Mouse (Mus musculus) MEL (cell line): ENCODE measurements around the gene Zfp677. TPM values are rescaled to one million over a fixed set of nuclear protein-coding genes. Genes with fewer than 3 reads are reported as not detected.

Experiments used
- DNase-seq: peaks from one replicate; pipeline ENCODE4 v3.0.0; 2011; ENCODE audit warnings: low read depth, low spot score
- H3K27ac ChIP-seq: 2 replicates; pipeline ENCODE4 v1.5.1; 2012; ENCODE audit warnings: low read depth, mild to moderate bottlenecking, control low read depth, low read length, moderate library complexity; ENCODE audit not compliant: control insufficient read depth
- H3K27me3 ChIP-seq, 2 experiments: fragments of 150-350 bp in 1 of 2; sonication (generic) in 1 of 2; 2 replicates each; pipeline ENCODE4 v1.6.1; 2012; ENCODE audit warnings: low read length in 2 of 2, mild to moderate bottlenecking in 2 of 2, improper control_type of control experiment in 1 of 2, moderate library complexity in 1 of 2; ENCODE audit not compliant: insufficient read depth in 2 of 2, control insufficient read depth in 1 of 2
- H3K36me3 ChIP-seq, 2 experiments: 2 replicates each; pipeline ENCODE4 v1.6.1; 2012 to 2014; ENCODE audit warnings: low read length in 2 of 2, improper control_type of control experiment in 1 of 2, inconsistent platforms in 1 of 2, mild to moderate bottlenecking in 1 of 2; ENCODE audit not compliant: insufficient read depth in 2 of 2, control insufficient read depth in 1 of 2
- H3K4me1 ChIP-seq, 2 experiments: fragments of 150-350 bp in 1 of 2; sonication (generic) in 1 of 2; 2 replicates each; pipeline ENCODE4 v1.6.1; 2012; ENCODE audit warnings: low read length in 2 of 2, improper control_type of control experiment in 1 of 2, mild to moderate bottlenecking in 1 of 2; ENCODE audit not compliant: insufficient read depth in 2 of 2, control insufficient read depth in 1 of 2
- H3K4me3 ChIP-seq, 2 experiments: fragments of 150-350 bp in 1 of 2; sonication (generic) in 1 of 2; 2 replicates each; pipeline ENCODE4 v1.5.1; 2012; ENCODE audit warnings: low read depth in 2 of 2, low read length in 2 of 2, mild to moderate bottlenecking in 2 of 2, moderate library complexity in 2 of 2, control low read depth in 1 of 2, improper control_type of control experiment in 1 of 2; ENCODE audit not compliant: control insufficient read depth in 1 of 2, insufficient read depth in 1 of 2
- H3K79me2 ChIP-seq: 2 replicates; pipeline ENCODE4 v1.6.1; 2012; ENCODE audit warnings: mild to moderate bottlenecking, low read length, moderate library complexity; ENCODE audit not compliant: control insufficient read depth, poor library complexity, insufficient read depth
- H3K9ac ChIP-seq: 2 replicates; pipeline ENCODE4 v1.6.1; 2012; ENCODE audit warnings: low read depth, mild to moderate bottlenecking, control low read depth, low read length, moderate library complexity; ENCODE audit not compliant: control insufficient read depth, poor library complexity, severe bottlenecking
- H3K9me3 ChIP-seq: fragments of 150-350 bp; sonication (generic); replicated peaks from 2 replicates; pipeline ENCODE4 v1.6.1; 2012; ENCODE audit warnings: mild to moderate bottlenecking, low read length, improper control_type of control experiment, moderate library complexity; ENCODE audit not compliant: insufficient read depth
- BHLHE40 ChIP-seq: IDR thresholded peaks from 2 replicates; pipeline ENCODE4 v1.6.1; 2012; ENCODE audit warnings: low read depth, mild to moderate bottlenecking, inconsistent platforms, low read length, improper control_type of control experiment, borderline replicate concordance
- CHD1 ChIP-seq: IDR thresholded peaks from 2 replicates; pipeline ENCODE4 v1.6.1; 2012; ENCODE audit warnings: low read depth, mild to moderate bottlenecking, inconsistent platforms, low read length, improper control_type of control experiment
- CHD2 ChIP-seq: IDR thresholded peaks from 2 replicates; pipeline ENCODE4 v1.6.1; 2011; ENCODE audit warnings: low read length, improper control_type of control experiment
- CTCF ChIP-seq, 3 experiments: IDR thresholded peaks in 2 of 3; conservative IDR thresholded peaks in 1 of 3; 2 replicates each; pipeline ENCODE4 v1.5.1; 2011 to 2012; ENCODE audit warnings: low read length in 3 of 3, low read depth in 2 of 3, mild to moderate bottlenecking in 2 of 3, improper control_type of control experiment in 1 of 3, inconsistent platforms in 1 of 3, mixed read lengths in 1 of 3, moderate library complexity in 1 of 3; ENCODE audit not compliant: control insufficient read depth in 1 of 3, insufficient read depth in 1 of 3, poor library complexity in 1 of 3, severe bottlenecking in 1 of 3
- E2F4 ChIP-seq: IDR thresholded peaks from 2 replicates; pipeline ENCODE4 v1.6.1; 2011; ENCODE audit warnings: low read depth, low read length, improper control_type of control experiment, borderline replicate concordance
- ELF1 ChIP-seq: IDR thresholded peaks from 2 replicates; pipeline ENCODE4 v1.6.1; 2014; ENCODE audit warnings: low read depth, mild to moderate bottlenecking, inconsistent platforms, low read length, improper control_type of control experiment, moderate library complexity
- EP300 ChIP-seq, 2 experiments: IDR thresholded peaks; 2 replicates each; pipeline ENCODE4 v1.6.1; 2011; ENCODE audit warnings: improper control_type of control experiment in 2 of 2, low read length in 2 of 2, low read depth in 1 of 2, mild to moderate bottlenecking in 1 of 2
- ETS1 ChIP-seq: IDR thresholded peaks from 2 replicates; pipeline ENCODE4 v1.6.1; 2012; ENCODE audit warnings: low read depth, mild to moderate bottlenecking, inconsistent platforms, low read length, improper control_type of control experiment, moderate library complexity
- GABPA ChIP-seq: IDR thresholded peaks from 2 replicates; pipeline ENCODE4 v1.6.1; 2012; ENCODE audit warnings: low read depth, mild to moderate bottlenecking, inconsistent platforms, low read length, improper control_type of control experiment, moderate library complexity
- GATA1 ChIP-seq: IDR thresholded peaks from 2 replicates; pipeline ENCODE4 v1.6.1; 2011; ENCODE audit warnings: low read depth, low read length, improper control_type of control experiment
- HCFC1 ChIP-seq: IDR thresholded peaks from 2 replicates; pipeline ENCODE4 v1.6.1; 2012; ENCODE audit warnings: low read depth, mild to moderate bottlenecking, inconsistent platforms, low read length, improper control_type of control experiment, moderate library complexity
- KAT2A ChIP-seq: conservative IDR thresholded peaks from 2 replicates; pipeline ENCODE4 v1.6.1; 2012; ENCODE audit warnings: low read depth, low read length, improper control_type of control experiment, inconsistent platforms
- MAX ChIP-seq: IDR thresholded peaks from 2 replicates; pipeline ENCODE4 v1.6.1; 2011; ENCODE audit warnings: low read length, improper control_type of control experiment
- MAZ ChIP-seq: IDR thresholded peaks from 2 replicates; pipeline ENCODE4 v1.6.1; 2012; ENCODE audit warnings: low read depth, mild to moderate bottlenecking, inconsistent platforms, low read length, improper control_type of control experiment
- MEF2A ChIP-seq: IDR thresholded peaks from 2 replicates; pipeline ENCODE4 v1.6.1; 2014; ENCODE audit warnings: low read depth, mild to moderate bottlenecking, inconsistent platforms, low read length, improper control_type of control experiment; ENCODE audit not compliant: poor library complexity, insufficient replicate concordance, severe bottlenecking; ENCODE audit errors: extremely low read depth
- MXI1 ChIP-seq: IDR thresholded peaks from 2 replicates; pipeline ENCODE4 v1.6.1; 2011; ENCODE audit warnings: mild to moderate bottlenecking, low read depth, low read length, improper control_type of control experiment
- MYB ChIP-seq: IDR thresholded peaks from 2 replicates; pipeline ENCODE4 v1.6.1; 2011; ENCODE audit warnings: mild to moderate bottlenecking, low read depth, low read length, improper control_type of control experiment
- NELFE ChIP-seq: IDR thresholded peaks from 2 replicates; pipeline ENCODE4 v1.6.1; 2011; ENCODE audit warnings: low read depth, low read length, improper control_type of control experiment
- NRF1 ChIP-seq: IDR thresholded peaks from 2 replicates; pipeline ENCODE4 v1.6.1; 2014; ENCODE audit warnings: low read depth, mild to moderate bottlenecking, inconsistent platforms, low read length, improper control_type of control experiment, moderate library complexity; ENCODE audit not compliant: poor library complexity, insufficient read depth, severe bottlenecking
- POLR2A ChIP-seq, 2 experiments: IDR thresholded peaks; 2 replicates each; pipeline ENCODE4 v1.6.1; 2011 to 2012; ENCODE audit warnings: low read length in 2 of 2, mild to moderate bottlenecking in 2 of 2, control low read depth in 1 of 2, improper control_type of control experiment in 1 of 2, low read depth in 1 of 2, moderate library complexity in 1 of 2; ENCODE audit not compliant: control insufficient read depth in 1 of 2, insufficient read depth in 1 of 2, poor library complexity in 1 of 2
- POLR2AphosphoS5 ChIP-seq: IDR thresholded peaks from 2 replicates; pipeline ENCODE4 v1.6.1; 2012; ENCODE audit warnings: low read depth, borderline replicate concordance, mild to moderate bottlenecking, inconsistent platforms, low read length, moderate library complexity, mixed read lengths
- RAD21 ChIP-seq: IDR thresholded peaks from 2 replicates; pipeline ENCODE4 v1.6.1; 2011; ENCODE audit warnings: mild to moderate bottlenecking, low read depth, low read length, improper control_type of control experiment
- RCOR1 ChIP-seq: IDR thresholded peaks from 2 replicates; pipeline ENCODE4 v1.6.1; 2012; ENCODE audit warnings: low read depth, mild to moderate bottlenecking, inconsistent platforms, low read length, improper control_type of control experiment
- SIN3A ChIP-seq: IDR thresholded peaks from 2 replicates; pipeline ENCODE4 v1.6.1; 2012; ENCODE audit warnings: low read length, improper control_type of control experiment, inconsistent platforms
- SMC3 ChIP-seq: IDR thresholded peaks from 2 replicates; pipeline ENCODE4 v1.6.1; 2011; ENCODE audit warnings: low read depth, low read length, improper control_type of control experiment
- TAL1 ChIP-seq: IDR thresholded peaks from 2 replicates; pipeline ENCODE4 v1.6.1; 2012; ENCODE audit warnings: mild to moderate bottlenecking, inconsistent platforms, low read length, moderate library complexity, mixed read lengths
- TBP ChIP-seq: IDR thresholded peaks from 2 replicates; pipeline ENCODE4 v1.8.0; 2011; ENCODE audit warnings: low read depth, low read length, improper control_type of control experiment
- TCF12 ChIP-seq: IDR thresholded peaks from 2 replicates; pipeline ENCODE4 v1.6.1; 2014; ENCODE audit warnings: low read depth, mild to moderate bottlenecking, inconsistent platforms, low read length, improper control_type of control experiment, moderate library complexity
- USF1 ChIP-seq: IDR thresholded peaks from 2 replicates; pipeline ENCODE4 v1.6.1; 2014; ENCODE audit warnings: low read depth, mild to moderate bottlenecking, inconsistent platforms, low read length, improper control_type of control experiment, moderate library complexity
- USF2 ChIP-seq, 2 experiments: IDR thresholded peaks; 2 replicates each; pipeline ENCODE4 v1.6.1; 2011 to 2012; ENCODE audit warnings: improper control_type of control experiment in 2 of 2, low read length in 2 of 2, borderline replicate concordance in 1 of 2, inconsistent platforms in 1 of 2, low read depth in 1 of 2, mild to moderate bottlenecking in 1 of 2; ENCODE audit not compliant: insufficient read depth in 1 of 2
- ZC3H11A ChIP-seq: IDR thresholded peaks from 2 replicates; pipeline ENCODE4 v1.6.1; 2012; ENCODE audit warnings: low read depth, mild to moderate bottlenecking, inconsistent platforms, low read length, improper control_type of control experiment
- ZKSCAN1 ChIP-seq: IDR thresholded peaks from 2 replicates; pipeline ENCODE4 v1.6.1; 2012; ENCODE audit warnings: low read depth, mild to moderate bottlenecking, inconsistent platforms, low read length, improper control_type of control experiment, moderate library complexity
- ZMIZ1 ChIP-seq: IDR thresholded peaks from 2 replicates; pipeline ENCODE4 v1.6.1; 2012; ENCODE audit warnings: low read depth, mild to moderate bottlenecking, inconsistent platforms, low read length, improper control_type of control experiment, moderate library complexity
- ZNF384 ChIP-seq: IDR thresholded peaks from 2 replicates; pipeline ENCODE4 v1.6.1; 2012; ENCODE audit warnings: low read depth, mild to moderate bottlenecking, inconsistent platforms, low read length, improper control_type of control experiment
- polyA plus RNA-seq, 2 experiments: library from polyadenylated mRNA; stranded (reverse) in 1 of 2; unstranded in 1 of 2; fragments of >175 nt in 1 of 2; fragments of >200 nt in 1 of 2; gene quantifications; 2 replicates each; pipeline versions ENCODE4 v1.2.1 to v1.2.4; 2012; ENCODE audit warnings: low replicate concordance in 2 of 2, low read depth in 1 of 2; ENCODE audit not compliant: insufficient read length in 2 of 2, insufficient read depth in 1 of 2, missing spikeins in 1 of 2
- total RNA-seq: library from RNA; depleted of rRNA; stranded (reverse); fragments of 300-350 nt; gene quantifications from 2 replicates; pipeline ENCODE4 v1.2.3, GENCODE M21; 2012

The Zfp677 gene
- total and polyA plus RNA-seq, 3 experiments: not detected

DNA sequence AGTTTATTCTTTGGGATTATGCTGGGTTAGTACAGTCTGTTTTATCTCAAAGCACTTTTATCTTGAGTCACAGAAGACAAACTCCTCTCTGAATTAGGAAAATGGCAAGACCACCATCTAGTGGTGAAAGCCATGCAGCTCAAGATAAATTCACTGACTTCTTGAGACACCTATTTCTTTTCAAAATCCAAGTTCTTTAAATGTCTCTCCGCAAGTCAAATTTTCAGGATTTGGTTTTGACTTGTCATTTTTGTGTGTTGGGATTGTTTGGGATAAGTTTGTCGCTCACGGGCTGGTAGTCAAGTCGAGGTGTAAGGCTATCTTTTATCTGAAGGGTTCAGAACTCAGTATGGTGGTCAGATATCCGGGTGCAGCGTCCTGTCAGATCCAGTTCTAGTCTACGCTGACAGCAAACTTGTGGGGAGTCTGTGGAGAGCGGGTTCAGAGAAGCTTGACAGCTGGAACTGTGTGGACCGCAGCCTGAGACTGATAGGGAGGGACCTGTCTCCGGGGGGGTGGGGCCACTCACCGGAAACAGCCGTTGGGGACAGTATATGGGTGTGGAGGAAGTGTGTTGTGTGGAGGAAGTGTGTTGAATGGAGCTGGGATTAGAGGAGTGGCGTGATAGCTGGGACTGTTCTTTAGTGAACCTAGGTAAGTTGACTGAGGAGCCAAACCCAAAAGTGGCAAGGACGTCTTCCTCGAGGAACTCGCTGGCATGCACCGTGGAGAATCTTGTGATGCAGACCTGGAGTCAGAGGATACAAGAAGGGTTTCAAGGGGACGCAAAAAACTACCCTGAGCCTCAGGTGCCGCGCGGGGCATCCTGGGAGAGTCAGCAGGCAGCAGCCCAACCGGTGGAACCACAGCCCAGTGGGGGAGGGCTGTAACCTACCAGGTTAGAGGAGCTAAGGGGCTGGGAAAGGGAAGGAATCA lies 39.4 kb downstream of the Zfp677 start, which contains the start of gene Zfp54:
Gene Zfp54, plus strand, starts transcription at position 564 of the 936 bp plus-strand sequence.
- Histone ChIP-seq H3K36me3 (peaks cover 0 to 10% of the 10 kb centered on the region in 2 experiments; a peak in 1 of 4 replicates), H3K4me1 (peaks cover 3 to 11% of the 10 kb centered on the region in 2 experiments; a peak in 3 of 4 replicates), H3K79me2 (0 out of 2 replicates have a peak, but pooled peaks cover 1% of the 10 kb centered on the region), H3K27ac (peak within 1 kb of the TSS; percentile 94), H3K9ac (peak within 1 kb of the TSS; percentile 65), H3K27me3 (no peaks in the 10 kb centered on the region), H3K9me3 (no peaks in the 10 kb centered on the region), H3K4me3 (peak within 1 kb of the TSS; percentile 71 to 72)
- DNase-seq: peak; percentile 94
- TF ChIP-seq TAL1 (peak; percentile 12; the same call in 1 of the 2 replicates), MYB (peak; percentile 89), GABPA (no peak), TBP (peak; percentile 79), ZKSCAN1 (no peak), RAD21 (peak; percentile 94), KAT2A (no peak), HCFC1 (peak; percentile 74), SIN3A (peak; percentile 85), SMC3 (peak; percentile 83), USF1 (0 out of 2 replicates have a peak, but pooled peaks have one; percentile 11), ZMIZ1 (no peak), MAZ (no peak; the same call in 1 of the 2 replicates), MEF2A (no peak), USF2 (IDR thresholded peaks at IDR 0.05; ENCODE audit: borderline replicate concordance in 1 of 2, insufficient read depth in 1 of 2, low read depth in 1 of 2, low read length in 2 of 2) (no peak), MXI1 (peak; percentile 78), ETS1 (peak; percentile 84), NELFE (peak; percentile 72), GATA1 (peak; percentile 89), ZNF384 (no peak), EP300 (IDR thresholded peaks at IDR 0.05; ENCODE audit: low read depth in 1 of 2, low read length in 2 of 2) (peak; percentile 63 to 76), ELF1 (peak; percentile 62; the same call in 1 of the 2 replicates), CTCF (IDR thresholded peaks at IDR 0.05 in 2 of 3, conservative IDR thresholded peaks at IDR 0.05 in 1 of 3; ENCODE audit: control insufficient read depth in 1 of 3, insufficient read depth in 1 of 3, low read depth in 2 of 3, low read length in 3 of 3, poor library complexity in 1 of 3, severe bottlenecking in 1 of 3) (peak; percentile 15 to 93 (median 86); a peak in 4 of 6 replicates), MAX (peak; percentile 39; the same call in 1 of the 2 replicates), POLR2A (IDR thresholded peaks at IDR 0.05; ENCODE audit: control insufficient read depth in 1 of 2, insufficient read depth in 1 of 2, low read depth in 1 of 2, low read length in 2 of 2, poor library complexity in 1 of 2) (peak; percentile 59 to 87; a peak in 3 of 4 replicates), CHD2 (peak; percentile 22; the same call in 1 of the 2 replicates), E2F4 (no peak), ZC3H11A (peak; percentile 80), RCOR1 (no peak; the same call in 1 of the 2 replicates), POLR2AphosphoS5 (0 out of 2 replicates have a peak, but pooled peaks have one; percentile 24), BHLHE40 (0 out of 2 replicates have a peak, but pooled peaks have one; percentile 22), NRF1 (no peak), TCF12 (peak; percentile 50), CHD1 (no peak)
